Mouse (Mus musculus) cerebellum, adult 18-20 months (tissue): Measurements from ENCODE around the gene Hoxb8.

Source experiments
- DNase-seq, 2 experiments: peaks; one replicate each; pipeline ENCODE4 v3.0.0; 2021

Hoxb8 gene

DNA sequence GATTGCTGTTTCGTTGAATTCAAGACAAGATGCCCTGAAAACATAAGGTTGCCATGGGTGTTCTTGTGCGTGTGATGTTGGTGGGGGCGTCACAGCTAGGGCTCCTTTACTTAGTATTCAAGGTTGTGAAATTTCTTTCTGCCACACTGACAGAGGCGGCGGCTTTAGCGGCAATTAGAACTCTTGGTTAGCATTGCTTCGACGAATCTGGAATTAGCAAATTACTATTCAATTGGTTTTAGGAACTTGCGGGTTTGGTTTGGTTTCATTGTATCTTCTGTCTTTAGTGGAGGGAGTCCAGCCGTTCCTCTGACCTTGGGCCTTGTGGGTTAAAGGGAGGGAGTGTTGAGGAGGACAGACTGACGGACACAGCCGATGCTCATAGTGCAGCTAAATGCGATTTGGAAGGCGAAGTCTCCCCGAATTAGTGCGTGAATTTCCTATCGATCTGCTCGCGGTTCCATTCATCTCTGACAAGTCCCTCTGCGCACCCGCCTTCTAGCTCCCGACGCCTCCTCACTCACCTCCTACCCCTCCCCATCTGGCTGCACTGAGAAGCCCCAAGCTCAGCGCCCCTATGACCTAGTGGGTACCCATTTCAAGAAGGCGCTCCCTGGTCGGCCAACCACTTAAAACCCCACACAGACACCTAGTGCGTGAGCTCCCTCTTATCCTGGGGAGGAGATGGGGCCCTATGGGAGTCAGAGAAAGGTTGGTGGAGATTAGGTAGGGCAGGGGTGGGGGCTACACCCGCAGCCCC, 36.1 kb downstream of the Hoxb8 start, which contains the start of gene Hoxb4:
TSS of gene Hoxb4 (plus strand) at position 660 of the 760 bp plus-strand sequence.
- DNase-seq: no peak

DNA sequence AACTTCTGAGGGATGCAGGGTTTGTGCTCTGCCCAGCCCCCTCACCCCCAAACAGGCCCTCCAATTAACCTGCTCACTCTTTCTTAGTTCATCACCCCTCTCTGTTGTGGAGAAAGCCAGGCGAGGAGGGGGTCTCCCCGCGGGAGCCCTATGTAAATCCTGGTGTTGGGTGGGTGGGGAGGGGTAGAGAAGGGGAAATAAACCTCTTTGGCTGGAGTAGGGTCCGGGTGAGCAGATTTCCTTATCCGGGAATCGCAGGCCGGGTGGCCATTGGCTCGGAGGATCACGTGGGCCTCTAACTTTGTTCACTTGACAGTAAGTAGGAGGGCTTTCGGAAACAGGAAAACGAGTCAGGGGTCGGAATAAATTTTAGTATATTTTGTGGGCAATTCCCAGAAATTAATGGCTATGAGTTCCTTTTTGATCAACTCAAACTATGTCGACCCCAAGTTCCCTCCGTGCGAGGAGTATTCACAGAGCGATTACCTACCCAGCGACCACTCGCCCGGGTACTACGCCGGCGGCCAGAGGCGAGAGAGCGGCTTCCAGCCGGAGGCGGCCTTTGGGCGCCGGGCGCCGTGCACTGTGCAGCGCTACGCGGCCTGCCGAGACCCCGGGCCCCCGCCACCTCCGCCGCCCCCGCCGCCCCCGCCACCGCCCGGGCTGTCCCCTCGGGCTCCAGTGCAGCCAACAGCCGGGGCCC, 36.8 kb downstream of the Hoxb8 start:
- DNase-seq: no peak

DNA sequence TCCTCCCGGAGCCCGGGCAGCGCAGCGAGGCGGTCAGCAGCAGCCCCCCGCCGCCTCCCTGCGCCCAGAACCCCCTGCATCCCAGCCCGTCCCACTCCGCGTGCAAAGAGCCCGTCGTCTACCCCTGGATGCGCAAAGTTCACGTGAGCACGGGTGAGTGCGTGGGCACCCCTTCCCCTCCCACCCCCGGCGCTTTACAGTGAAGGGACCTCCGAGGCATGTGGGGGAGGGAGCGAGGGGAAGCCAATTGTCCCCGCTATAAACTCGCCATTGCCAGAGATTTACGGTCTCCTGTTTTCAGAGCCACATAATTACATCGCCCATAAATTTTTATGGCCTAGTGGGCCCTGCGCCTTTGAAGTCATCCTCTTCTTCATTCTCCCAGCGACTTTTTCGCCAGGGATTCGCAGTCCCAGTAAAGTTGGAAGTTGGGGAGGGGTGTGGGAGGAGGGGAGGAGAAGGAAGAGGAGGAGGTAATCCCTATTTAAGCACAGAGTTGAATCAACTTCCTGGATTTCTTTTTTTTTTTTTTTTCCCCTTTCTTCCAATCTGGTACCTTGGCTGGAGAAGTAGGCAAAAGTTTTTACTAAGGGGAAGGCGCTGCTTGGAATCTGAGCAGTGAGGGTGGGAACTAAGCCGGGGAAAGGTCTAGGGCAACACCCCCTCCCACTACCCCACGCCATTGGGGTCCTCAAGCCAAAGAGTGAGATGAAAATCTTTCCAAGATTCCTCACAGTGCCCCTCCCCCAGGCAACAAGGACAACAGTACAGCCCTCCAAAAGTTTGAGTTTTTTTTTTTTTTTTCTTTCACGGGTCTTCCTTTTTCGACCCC, 37.6 kb downstream of the Hoxb8 start:
- DNase-seq: no peak

DNA sequence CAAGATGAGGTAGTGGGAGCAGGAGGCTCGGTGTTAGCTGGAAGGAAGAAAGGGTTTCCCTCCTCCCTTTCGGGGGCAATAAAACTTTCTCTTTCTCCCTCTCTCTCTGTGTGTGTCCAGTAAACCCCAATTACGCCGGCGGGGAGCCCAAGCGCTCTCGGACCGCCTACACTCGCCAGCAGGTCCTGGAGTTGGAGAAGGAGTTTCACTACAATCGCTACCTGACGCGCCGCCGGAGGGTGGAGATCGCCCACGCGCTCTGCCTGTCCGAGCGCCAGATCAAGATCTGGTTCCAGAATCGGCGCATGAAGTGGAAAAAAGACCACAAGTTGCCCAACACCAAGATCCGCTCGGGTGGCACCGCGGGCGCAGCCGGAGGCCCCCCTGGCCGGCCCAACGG, 38.2 kb downstream of the Hoxb8 start:
- DNase-seq: no peak

DNA sequence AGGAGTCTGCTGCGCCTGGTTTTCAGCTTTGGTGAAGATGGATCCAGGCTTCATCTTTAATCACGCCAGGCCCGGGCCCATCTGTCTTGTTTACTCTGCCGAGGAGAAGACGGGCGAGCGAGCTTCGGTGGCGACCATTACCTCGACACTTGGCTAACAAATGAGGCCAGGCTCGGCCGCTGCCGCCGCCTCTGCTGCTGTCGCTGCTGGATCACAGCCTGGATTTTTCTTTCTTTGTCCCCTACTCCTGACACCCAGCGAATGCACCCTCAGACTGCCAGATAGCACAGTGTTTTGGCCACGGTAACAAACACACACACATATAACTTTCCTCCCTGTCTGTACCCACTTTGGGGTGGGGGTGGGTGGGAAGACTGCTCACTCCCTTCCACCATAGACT, 39.0 kb downstream of the Hoxb8 start:
- DNase-seq: no peak

DNA sequence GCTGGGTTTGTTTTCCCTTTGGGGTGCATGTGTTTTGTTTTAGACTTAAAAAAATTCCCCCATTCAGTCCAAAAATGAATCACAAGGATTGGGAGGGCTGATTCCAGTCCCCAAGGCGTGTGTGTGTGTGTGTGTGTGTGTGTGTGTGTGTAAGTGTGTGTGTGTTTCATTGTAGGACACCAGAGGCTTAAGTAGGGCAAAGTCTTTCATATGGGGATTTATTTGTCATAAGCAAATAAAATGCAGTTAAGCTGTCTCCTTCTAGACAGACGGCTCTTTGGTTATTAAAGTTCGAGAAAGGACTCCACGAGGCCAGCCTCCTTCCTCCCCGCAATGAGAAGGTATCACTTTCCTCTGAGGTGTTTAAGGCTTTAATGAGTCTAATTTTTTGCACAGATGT, 40.1 kb downstream of the Hoxb8 start:
- no peak for DNase-seq

DNA sequence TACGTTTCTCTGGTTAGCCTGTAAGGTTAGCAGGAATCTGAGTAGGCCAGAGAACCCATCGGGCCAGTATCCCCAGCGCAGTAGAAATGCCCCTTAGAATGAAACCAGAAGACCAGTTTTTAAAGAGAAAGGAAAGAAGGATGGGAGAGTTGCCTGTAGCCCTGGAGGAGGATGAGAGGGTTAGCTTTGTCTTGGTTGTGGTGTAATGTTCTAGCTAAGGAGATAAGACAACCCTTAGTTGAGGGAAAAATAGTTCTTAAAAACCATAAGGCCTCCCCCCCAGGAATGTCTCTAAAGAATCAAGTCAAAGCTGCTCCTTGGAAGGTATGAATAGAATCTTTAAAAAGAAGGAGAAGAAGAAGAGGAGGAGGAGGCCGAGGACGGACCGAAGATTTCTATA, 41.0 kb downstream of the Hoxb8 start:
- no peak for DNase-seq

DNA sequence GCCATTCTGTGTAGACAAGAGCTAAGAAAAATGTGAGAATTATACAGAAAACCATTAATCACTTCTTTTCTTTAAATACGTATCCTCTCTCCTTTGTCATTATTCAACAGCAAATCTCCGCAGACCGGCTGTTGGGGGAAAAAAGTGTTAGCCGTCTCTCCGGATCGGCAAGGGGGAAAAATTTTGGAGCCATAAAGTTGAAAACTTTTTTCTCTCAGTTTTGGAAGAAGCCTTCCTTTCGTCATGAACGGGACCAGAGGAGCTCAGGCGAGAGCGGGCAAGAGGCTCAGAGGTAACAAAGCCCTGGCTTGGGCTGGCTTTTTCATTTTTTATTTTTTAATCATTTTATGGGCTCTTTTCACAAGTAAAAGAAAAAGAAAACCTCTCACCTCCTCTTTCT, 41.4 kb downstream of the Hoxb8 start, which contains the start of gene Hoxb3:
TSS of gene Hoxb3 (plus strand) at position 173 of the 400 bp plus-strand sequence.
- no peak for DNase-seq

DNA sequence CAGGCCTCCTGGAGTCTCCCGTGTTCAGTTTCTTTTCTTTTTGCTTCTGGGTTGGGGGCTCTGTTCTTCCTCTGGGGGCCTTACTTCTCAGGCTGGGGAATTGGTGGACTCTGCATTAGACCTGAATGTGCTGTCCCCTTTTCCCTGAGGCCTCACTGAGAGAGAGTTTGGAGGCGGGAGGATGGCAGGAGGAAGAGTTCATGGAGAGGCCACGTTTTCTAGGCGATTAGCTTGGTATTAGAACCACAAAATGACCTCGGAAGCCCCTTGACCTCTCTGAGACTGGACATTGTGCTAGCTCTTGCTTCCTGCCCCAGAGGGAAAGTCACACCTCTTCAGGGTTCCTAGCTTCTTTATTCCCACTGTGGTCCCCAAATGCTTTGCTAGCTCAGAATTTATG, 42.4 kb downstream of the Hoxb8 start:
- no peak for DNase-seq

DNA sequence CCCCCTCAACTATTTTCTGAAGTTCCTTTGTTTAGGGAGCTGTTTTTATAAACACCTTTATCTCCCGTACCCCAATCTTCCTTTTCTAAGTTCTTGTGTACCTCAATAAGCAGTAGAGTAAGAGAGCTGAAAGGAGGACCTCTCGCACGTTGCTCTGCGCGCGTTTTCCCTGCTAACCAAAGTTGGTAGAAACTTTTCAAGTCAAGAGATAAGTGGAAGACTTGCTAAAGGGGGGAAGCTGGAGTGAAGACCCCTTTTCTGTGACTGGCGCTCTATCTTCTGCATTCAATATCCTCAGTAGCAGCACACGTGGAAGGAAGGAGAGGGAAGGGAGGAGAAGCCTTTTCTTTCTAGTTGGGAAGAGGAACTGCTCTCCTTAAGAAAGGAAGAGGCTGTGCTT, 43.3 kb downstream of the Hoxb8 start:
- DNase-seq: no peak

DNA sequence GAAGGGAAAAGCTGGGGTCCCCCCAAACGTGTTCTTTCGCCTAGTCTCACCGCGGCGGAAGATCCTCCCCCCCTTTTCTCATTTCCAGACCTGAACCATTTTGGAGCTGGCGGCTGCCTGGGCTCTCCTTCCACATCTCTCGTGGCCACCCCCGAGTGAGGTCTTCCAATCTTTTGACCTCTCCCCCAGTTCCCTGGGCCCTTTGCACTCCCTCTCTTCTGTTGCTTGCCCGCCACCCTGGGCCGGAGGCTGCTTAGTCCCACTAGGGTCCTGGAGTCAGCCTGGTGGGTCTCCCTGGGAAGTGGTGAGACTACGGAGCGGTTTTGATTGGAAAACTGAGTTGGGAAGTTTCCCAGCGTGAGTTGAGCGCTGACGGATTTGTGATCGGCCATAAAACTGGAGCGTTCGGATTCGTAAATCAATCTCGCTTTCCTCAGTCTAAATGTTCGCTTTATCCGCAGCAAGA, 44.1 kb downstream of the Hoxb8 start:
- no peak for DNase-seq

DNA sequence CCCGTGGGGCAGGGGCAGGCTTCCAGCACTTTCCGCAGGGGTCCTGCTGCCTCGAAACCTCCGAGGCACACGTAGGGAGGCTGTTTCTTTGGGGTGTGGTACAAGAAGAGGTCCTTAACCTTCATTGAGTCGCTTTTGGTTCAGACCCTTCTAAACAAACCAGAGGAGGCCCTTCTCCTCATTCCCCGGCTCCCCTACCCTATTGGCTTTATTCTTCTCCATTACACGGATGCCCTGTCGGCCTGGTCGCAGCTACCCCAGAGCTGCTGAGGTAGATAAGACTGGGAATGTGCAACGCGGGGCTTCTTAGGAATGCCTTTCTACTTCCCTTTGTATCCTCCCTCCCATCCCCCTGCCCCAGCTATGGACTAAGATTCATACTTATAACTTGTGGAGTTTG, 45.0 kb downstream of the Hoxb8 start:
- DNase-seq: no peak

DNA sequence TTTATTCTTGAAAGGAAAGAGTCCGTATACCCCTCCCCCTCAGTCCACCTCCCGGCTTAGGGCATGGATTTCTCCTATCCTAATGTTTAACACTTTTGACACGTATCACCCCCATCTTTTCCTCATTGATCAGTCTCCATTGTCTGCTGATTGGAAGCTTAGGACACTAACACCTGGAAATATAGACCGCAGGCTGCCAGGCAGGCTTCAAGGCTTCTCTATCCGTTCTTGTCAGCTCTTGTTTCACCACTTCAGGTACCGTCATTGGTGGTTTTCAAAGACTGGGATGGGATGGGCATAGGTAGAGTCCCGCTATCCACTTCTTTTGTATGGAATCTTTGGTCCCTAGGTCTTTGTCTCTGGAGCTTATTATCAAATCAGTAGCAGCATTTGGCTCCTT, 45.4 kb downstream of the Hoxb8 start:
- no peak for DNase-seq

DNA sequence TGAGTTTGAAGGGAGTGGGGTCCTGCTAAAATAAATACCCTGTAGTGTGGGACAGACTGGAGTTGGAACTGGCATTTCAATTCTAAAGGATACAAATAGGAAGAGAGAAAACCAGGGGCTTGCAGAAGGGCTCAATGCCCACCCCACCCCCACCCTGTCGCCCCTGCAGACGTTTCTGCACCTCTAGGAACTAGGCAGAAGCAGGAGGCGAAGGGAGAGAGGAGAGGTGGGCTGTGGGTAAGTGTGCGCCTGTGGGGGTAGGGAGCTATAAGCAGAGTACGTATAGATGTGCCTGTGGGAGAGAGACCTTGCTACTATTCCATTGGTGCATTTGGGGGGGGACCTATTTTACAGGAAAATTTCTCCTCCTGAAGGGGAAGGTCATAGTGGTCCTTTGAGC, 46.0 kb downstream of the Hoxb8 start:
- no peak for DNase-seq

DNA sequence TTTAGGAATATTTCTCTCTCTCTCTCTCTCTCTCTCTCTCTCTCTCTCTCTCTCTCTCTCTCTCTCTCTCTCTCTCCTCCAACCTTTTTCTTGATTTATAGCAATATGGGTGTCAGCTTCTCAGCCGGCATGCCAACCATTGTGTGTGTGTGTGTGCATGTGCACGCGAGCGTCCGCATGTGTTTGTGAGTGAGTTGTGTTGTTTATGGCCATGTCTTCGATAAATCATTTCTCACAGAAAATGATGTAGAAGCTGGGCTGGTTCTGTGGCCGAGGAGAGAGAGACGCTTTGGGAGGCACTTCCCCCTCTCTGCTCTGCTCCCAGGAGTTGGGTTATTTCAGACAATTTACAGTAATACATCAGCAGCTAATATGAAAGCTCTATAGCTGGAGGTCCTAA, 46.9 kb downstream of the Hoxb8 start:
- no peak for DNase-seq

DNA sequence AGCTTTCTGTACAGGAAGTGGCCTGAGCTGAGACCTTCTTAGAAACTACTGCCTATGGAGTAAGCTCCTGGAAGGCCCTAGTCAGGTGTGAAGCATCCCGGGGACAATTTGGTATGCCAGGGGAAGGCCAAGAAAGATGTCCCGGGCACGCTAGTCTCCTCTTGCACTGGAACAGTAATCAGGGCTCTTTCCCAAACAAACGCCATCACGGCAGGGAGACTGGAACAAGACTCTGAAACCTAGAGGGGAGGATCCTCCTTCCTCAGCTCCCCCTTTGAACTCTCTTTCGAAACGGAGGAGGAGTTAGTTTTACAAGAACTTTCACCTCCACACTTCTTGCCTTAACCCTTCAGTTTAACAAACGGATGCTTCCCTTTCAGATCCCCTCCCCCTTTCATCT, 50.4 kb downstream of the Hoxb8 start:
- no peak for DNase-seq

DNA sequence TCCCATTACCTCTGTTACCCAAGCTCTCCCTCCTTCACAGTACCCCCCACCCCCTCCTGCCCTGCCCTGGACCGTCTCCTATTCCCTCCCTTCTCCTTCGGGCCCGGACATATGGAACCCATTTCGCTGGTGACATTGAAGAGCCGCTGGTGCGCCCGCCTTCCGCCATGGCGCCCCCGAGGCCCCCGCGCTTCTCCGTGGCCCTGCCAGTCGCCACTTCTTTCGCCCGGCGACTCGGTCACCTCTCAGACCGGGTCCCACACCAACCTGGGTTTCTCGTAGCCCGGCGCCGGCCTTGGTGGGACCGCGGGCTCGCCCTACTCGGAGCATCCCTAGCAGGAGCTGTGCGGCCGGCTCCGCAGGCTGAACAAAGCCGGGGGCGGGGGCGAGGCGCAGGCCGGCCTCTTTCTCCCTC, 50.9 kb downstream of the Hoxb8 start:
- DNase-seq: no peak

DNA sequence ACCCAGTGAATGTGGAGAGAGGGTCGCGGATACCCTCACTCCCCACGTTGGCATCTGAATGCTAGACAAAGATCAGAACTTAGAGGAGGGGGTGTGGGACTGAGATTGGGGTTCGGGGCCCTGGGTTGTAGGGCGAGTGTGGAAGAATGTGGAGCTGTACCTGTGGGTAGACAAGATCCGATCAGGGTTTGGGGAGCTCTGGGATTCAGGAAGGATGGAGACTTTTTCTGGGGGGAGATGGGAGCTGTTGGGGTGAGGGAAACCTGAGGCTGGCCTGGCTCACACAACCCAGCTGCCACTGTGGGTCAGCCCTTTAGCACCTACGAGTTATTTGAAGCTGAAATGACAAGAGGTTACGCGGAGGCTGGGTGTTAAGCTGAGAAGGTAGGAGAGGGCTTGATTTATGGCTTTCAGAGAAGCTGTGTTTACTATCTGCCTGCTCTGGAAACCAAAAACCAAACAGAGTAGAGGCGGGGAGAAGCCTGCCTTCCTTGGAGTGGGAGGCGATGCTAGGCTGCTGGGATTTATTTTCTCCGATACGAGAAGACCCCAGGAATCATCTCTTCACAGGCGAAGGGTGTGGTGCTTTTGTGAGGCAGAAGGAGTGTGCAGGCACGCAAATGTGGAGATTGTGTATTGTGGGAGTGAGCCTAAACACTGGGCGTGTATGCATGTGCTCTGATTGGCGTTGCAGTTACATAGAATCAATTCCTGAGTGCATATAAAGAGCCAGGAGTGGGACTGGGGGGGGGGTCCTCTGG, 51.7 kb downstream of the Hoxb8 start:
- no peak for DNase-seq

DNA sequence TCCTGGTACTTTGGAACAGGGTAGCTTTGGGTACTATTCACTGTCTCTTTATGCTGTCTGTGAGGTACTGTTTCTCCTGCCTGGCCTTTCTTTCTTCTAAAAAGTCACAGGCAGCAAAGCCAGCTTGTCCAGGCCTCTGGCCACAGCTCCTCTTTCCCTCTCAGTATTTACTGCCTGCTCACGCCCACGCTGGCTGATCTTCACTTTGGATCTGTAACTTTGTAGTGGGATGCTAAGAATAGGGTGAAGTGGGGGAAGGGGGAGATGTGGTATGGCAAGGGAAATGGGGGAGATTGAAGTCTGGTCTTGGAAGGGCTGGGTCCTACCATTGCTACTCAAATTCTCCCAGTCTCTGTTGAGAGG, 52.3 kb downstream of the Hoxb8 start:
- no peak for DNase-seq
